Mouse (Mus musculus) cerebellum, adult (tissue): Measurements from ENCODE around the gene Rbm25.

Experiments
- ATAC-seq: cut with Nextera tagmentation; 2 replicates; pipeline ENCODE4 v1.9.2; 2017; ENCODE audit warnings: mild to moderate bottlenecking, moderate library complexity, mixed read lengths; ENCODE audit not compliant: insufficient number of reproducible peaks, low FRiP score, low TSS enrichment

Rbm25 gene

GRCm38 (mm10) chr12:83643116-83643515 lies 12.1 kb downstream of the Rbm25 start:
- no peak for ATAC-seq

- ATAC-seq: no peak
Observed at GRCm38 (mm10) chr12:83650346-83650745, 19.3 kb downstream of the Rbm25 start.

GRCm38 (mm10) chr12:83651414-83651813 lies 20.4 kb downstream of the Rbm25 start:
- no peak for ATAC-seq

GRCm38 (mm10) chr12:83685466-83685865 lies 54.4 kb downstream of the Rbm25 start:
- no peak for ATAC-seq

- no peak for ATAC-seq
Observed at GRCm38 (mm10) chr12:83686575-83687350, 55.7 kb downstream of the Rbm25 start.

- ATAC-seq: peak; percentile 99
Observed at GRCm38 (mm10) chr12:83687934-83688315, 56.9 kb downstream of the Rbm25 start, which contains the start of gene Psen1. TSS of gene Psen1 (plus strand) at chr12:83688152.

- ATAC-seq: peak; percentile 72
Observed at GRCm38 (mm10) chr12:83688316-83689086, 57.5 kb downstream of the Rbm25 start.

GRCm38 (mm10) chr12:83689087-83689432 lies 58.0 kb downstream of the Rbm25 start:
- ATAC-seq: no peak

GRCm38 (mm10) chr12:83694011-83694410 lies 63.0 kb downstream of the Rbm25 start:
- ATAC-seq: no peak

GRCm38 (mm10) chr12:83694669-83695068 lies 63.6 kb downstream of the Rbm25 start:
- ATAC-seq: no peak

- ATAC-seq: no peak
Observed at GRCm38 (mm10) chr12:83698637-83699036, 67.6 kb downstream of the Rbm25 start.

- ATAC-seq: no peak
Observed at GRCm38 (mm10) chr12:83701608-83702007, 70.6 kb downstream of the Rbm25 start.

- ATAC-seq: no peak
Observed at GRCm38 (mm10) chr12:83702796-83703195, 71.8 kb downstream of the Rbm25 start.

GRCm38 (mm10) chr12:83706951-83707350 lies 75.9 kb downstream of the Rbm25 start:
- ATAC-seq: no peak

GRCm38 (mm10) chr12:83708160-83709092 lies 77.4 kb downstream of the Rbm25 start:
- no peak for ATAC-seq

- no peak for ATAC-seq
Observed at GRCm38 (mm10) chr12:83709934-83710333, 78.9 kb downstream of the Rbm25 start.

- ATAC-seq: peak; percentile 40; the same call in 1 of the 2 replicates
Observed at GRCm38 (mm10) chr12:83713749-83714148, 82.7 kb downstream of the Rbm25 start.

GRCm38 (mm10) chr12:83716416-83717184 lies 85.6 kb downstream of the Rbm25 start:
- no peak for ATAC-seq

- no peak for ATAC-seq
Observed at GRCm38 (mm10) chr12:83719431-83719830, 88.4 kb downstream of the Rbm25 start.

GRCm38 (mm10) chr12:83721281-83721680 lies 90.2 kb downstream of the Rbm25 start:
- no peak for ATAC-seq
